Mouse (Mus musculus) midbrain, embryonic 13.5 days (tissue): ENCODE data around the gene Mta3. TPM values are rescaled to one million over a fixed set of nuclear protein-coding genes. Genes with fewer than 3 reads are reported as not detected.
"Not testable (repeated sequence)": the region's sequence is repeated elsewhere in the genome, so short reads cannot be mapped to it uniquely, and the experiment has no call there.

ENCODE experiments used
- ATAC-seq: fragments of 200-750 bp; cut with Nextera tagmentation; 2 replicates; pipeline ENCODE4 v1.8.0; 2017; ENCODE audit warnings: mild to moderate bottlenecking, moderate TSS enrichment, moderate library complexity
- H3K27ac ChIP-seq: fragments of 300-500 bp; sonication (generic); 2 replicates; pipeline ENCODE4 v1.5.1; 2015; ENCODE audit warnings: inconsistent platforms, mild to moderate bottlenecking, moderate library complexity
- H3K27me3 ChIP-seq: fragments of 300-500 bp; sonication (generic); 2 replicates; pipeline ENCODE4 v1.6.1; 2015; ENCODE audit warnings: mild to moderate bottlenecking, inconsistent platforms
- H3K36me3 ChIP-seq: fragments of 300-500 bp; sonication (generic); 2 replicates; pipeline ENCODE4 v1.6.1; 2015; ENCODE audit warnings: mild to moderate bottlenecking, inconsistent platforms
- H3K4me1 ChIP-seq: fragments of 300-500 bp; sonication (generic); replicated peaks from 2 replicates; pipeline ENCODE4 v1.6.1; 2015; ENCODE audit warnings: inconsistent platforms
- H3K4me2 ChIP-seq: fragments of 300-500 bp; sonication (generic); replicated peaks from 2 replicates; pipeline ENCODE4 v1.6.1; 2015; ENCODE audit warnings: moderate library complexity, mild to moderate bottlenecking, inconsistent platforms
- H3K4me3 ChIP-seq: fragments of 300-500 bp; sonication (generic); replicated peaks from 2 replicates; pipeline ENCODE4 v1.5.1; 2015; ENCODE audit warnings: mild to moderate bottlenecking, inconsistent platforms
- H3K9ac ChIP-seq: fragments of 300-500 bp; sonication (generic); replicated peaks from 2 replicates; pipeline ENCODE4 v1.6.1; 2015; ENCODE audit warnings: mild to moderate bottlenecking, inconsistent platforms
- H3K9me3 ChIP-seq: fragments of 300-500 bp; sonication (generic); 2 replicates; pipeline ENCODE4 v1.6.1; 2016; ENCODE audit warnings: mild to moderate bottlenecking, inconsistent platforms
- WGBS: fragments of 180-500 bp; shearing (Covaris S2); methylation state at CpG from one replicate; pipeline ENCODE4 v1.1.7; 2015; 5-methylcytosine and 5-hydroxymethylcytosine counted together
- polyA plus RNA-seq: library from polyadenylated mRNA; unstranded; fragments of >200 nt; fragmentation: Nextera tagmentation; extraction: Ambion mirVana; gene quantifications from 2 replicates; pipeline ENCODE4 v1.2.1, GENCODE M21; 2015

Gene Mta3
- polyA plus RNA-seq, 1 experiment from 2014 or later = 26.6 TPM

DNA sequence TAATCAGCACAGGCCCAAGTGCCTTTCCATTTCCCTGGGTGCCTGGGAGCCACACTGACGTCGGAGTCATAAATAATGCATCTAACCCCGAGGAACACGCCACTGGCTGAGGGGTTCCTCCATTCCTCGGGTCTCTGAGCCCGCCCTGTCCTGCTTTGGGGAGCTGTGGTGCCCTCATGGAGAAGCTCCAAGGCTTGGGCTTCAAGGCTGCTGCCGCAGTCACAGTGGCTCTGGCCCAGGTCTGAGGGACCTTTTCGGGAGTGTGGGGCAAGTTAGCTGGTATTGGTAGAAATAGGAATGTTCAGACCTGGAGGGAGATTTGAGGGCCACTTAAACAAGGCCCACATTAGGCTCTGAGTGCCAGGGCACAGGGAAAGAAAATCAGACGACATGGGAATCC is 12.0 kb upstream of the Mta3 start:
- no peaks in the 10 kb centered on the region for H3K4me1 ChIP-seq
- no peak overlapping the region for H3K4me2 ChIP-seq
- H3K4me3 ChIP-seq = no peak overlapping the region
- no peak for ATAC-seq
- no peaks in the 10 kb centered on the region for H3K36me3 ChIP-seq
- 78% methylated on average over 9 of the region's 9 CpGs for WGBS
- no peak overlapping the region for H3K27ac ChIP-seq
- no peaks in the 10 kb centered on the region for H3K9me3 ChIP-seq
- no peaks in the 10 kb centered on the region for H3K27me3 ChIP-seq
- no peak overlapping the region for H3K9ac ChIP-seq

DNA sequence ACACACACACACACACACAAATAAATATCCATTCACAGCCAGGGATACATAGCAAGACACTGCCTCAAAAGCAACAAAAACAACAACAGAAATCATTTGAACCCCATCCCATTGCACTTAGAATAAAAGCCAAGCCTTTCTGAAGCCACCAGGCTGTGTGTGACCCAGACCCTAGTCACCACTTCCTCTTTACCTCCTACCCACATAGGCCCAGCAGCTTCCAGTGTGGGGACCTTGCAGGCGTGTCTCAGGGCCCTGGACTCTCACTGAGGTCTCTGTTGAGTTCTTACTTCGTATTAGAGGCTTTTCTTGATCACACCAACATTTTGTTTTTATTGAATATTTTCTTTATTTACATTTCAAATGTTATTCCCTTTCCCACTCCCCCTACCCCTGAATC is 10.2 kb upstream of the Mta3 start:
- no peak for ATAC-seq
- no peaks in the 10 kb centered on the region for H3K4me1 ChIP-seq
- H3K27ac ChIP-seq = no peak overlapping the region
- 72% methylated on average over 2 of the region's 2 CpGs for WGBS
- no peak overlapping the region for H3K9ac ChIP-seq
- no peaks in the 10 kb centered on the region for H3K36me3 ChIP-seq
- H3K9me3 ChIP-seq = no peaks in the 10 kb centered on the region
- H3K27me3 ChIP-seq = no peaks in the 10 kb centered on the region
- no peak overlapping the region for H3K4me3 ChIP-seq
- no peak overlapping the region for H3K4me2 ChIP-seq

DNA sequence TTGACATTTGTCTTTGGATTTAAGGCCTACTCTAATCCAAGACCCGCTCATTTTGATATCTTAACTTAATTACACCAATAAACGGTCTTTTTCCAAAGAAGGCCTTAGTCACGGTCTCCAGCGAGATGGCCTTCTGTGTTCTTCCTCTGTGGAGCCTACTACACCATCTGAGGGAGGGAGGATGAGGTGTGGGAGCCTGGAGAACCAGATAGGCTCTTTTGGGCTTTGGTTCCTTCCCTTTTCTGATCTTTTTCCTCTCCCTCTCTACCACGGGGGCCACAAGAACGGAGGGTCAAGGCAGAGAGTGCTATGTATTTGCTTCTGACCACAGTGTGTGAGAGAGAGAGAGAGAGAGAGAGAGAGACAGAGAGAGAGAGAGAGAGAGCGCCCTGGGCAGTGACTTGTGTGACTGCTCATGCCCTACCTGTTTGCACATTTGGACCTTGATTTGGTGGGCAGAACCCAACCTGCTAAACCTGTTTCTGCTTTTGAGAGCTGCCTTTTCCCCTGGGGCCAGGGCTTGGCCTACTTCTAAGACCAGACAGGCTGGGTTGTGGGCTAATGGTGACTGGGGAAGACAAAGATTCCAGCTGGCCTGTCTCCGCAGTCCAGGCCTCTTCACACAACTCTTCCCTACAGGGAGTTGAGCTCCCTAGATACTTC is 6.8 kb upstream of the Mta3 start:
- no peak overlapping the region for H3K27ac ChIP-seq
- no peak overlapping the region for H3K9ac ChIP-seq
- 89% methylated on average over 8 of the region's 8 CpGs for WGBS
- no peak overlapping the region for H3K4me3 ChIP-seq
- H3K4me1 ChIP-seq = no peaks in the 10 kb centered on the region
- H3K4me2 ChIP-seq = no peak overlapping the region
- no peaks in the 10 kb centered on the region for H3K9me3 ChIP-seq
- no peak for ATAC-seq
- H3K27me3 ChIP-seq = no peaks in the 10 kb centered on the region
- H3K36me3 ChIP-seq = no peaks in the 10 kb centered on the region

DNA sequence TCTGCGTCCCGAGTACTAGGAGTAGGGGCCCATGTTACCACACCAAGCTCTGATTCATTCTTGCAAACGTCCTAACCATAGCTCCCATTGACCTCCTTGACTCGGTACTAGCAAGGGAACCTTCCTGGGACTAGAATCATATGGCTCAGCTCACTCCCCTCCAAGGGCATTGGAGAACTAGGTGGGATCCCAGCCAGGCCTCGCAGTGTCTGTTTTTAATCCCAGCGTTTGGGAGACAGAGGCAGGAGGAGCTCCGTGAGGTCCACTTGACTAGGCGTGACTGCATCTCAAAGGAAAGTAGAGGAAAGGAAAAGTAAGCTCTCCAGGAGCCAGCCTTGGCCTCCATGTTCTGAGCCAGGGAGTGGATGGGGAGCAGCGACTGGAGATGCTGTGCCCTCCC is 5.8 kb upstream of the Mta3 start:
- 80% methylated on average over 9 of the region's 9 CpGs for whole genome bisulfite sequencing
- H3K9ac ChIP-seq = no peak overlapping the region
- H3K4me1 ChIP-seq = peaks cover 3% of the 10 kb centered on the region
- H3K36me3 ChIP-seq = no peaks in the 10 kb centered on the region
- no peak overlapping the region for H3K4me3 ChIP-seq
- no peak for ATAC-seq
- H3K4me2 ChIP-seq = no peak overlapping the region
- H3K27me3 ChIP-seq = no peaks in the 10 kb centered on the region
- no peak overlapping the region for H3K27ac ChIP-seq
- no peaks in the 10 kb centered on the region for H3K9me3 ChIP-seq

DNA sequence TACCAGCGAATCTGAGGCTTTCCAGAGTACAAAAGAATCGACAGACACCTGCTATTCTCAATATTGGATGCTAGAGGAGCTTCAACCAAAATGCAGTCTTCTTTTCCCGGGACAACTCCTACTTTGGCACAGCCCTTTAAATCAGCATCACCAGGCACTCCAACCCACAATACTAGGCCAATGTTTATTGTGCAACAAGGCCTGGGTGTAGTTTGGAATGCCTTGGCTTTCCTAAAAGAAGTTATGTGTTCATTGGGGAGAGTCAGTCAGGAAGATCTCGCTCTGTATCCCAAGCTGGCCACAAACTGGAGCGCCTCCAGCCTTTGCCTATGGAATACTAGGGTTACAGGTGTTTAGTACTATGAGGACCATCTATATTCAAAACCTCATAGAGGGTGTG is 1.5 kb upstream of the Mta3 start:
- Histone ChIP-seq H3K36me3 (no peaks in the 10 kb centered on the region), H3K4me3 (no peak overlapping the region), H3K27ac (no peak overlapping the region), H3K27me3 (no peaks in the 10 kb centered on the region), H3K4me2 (no peak overlapping the region), H3K9ac (no peak overlapping the region), H3K9me3 (no peaks in the 10 kb centered on the region), H3K4me1 (peaks cover 24% of the 10 kb centered on the region)
- no peak for ATAC-seq
- 88% methylated on average over 5 of the region's 5 CpGs for WGBS

DNA sequence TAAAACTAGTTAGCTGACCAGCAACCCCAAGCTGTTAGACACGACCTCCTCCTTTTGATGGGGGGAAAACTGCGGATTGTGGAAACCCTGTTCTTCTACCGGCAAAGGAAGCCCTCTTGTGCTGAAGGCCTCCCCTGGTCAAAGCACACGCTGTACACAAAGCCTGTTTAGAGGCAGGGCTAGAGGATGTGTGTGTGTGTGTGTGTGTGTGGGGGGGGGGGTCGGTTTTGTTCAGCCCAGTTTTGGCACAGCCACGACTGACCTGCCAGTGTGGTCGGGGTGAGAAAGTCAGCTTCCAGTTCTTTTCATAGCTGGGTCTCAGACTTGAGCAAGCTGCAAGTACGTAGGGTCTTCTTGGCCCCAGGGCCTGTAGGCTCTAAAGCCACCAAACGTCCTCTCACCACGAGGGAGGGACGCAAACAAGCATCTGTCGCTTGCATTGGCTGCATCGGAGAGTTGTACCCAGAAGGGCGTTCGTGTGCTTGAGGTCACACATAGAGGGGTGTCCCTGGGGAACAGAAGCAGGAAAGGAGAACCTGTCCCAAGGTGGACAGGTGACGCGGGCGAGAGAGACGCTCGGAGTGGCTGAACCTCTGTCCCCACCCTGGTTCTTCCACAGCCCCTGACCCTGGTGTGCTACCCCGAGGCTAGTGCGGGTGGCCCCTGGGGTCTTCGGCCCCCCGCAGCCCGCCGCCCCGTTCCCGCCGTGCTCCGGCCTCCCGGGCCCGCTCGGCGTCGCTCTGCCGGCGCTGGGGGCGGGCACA is 429 bp upstream of the Mta3 start:
- H3K4me3 ChIP-seq = peak overlapping the region; percentile 75
- H3K27me3 ChIP-seq = no peaks in the 10 kb centered on the region
- peaks cover 24% of the 10 kb centered on the region for H3K4me1 ChIP-seq
- H3K9me3 ChIP-seq = no peaks in the 10 kb centered on the region
- ATAC-seq = peak; percentile 82
- WGBS = 2% methylated on average over 38 of the region's 38 CpGs
- H3K27ac ChIP-seq = peak overlapping the region; percentile 88
- peak overlapping the region; percentile 90 for H3K9ac ChIP-seq
- peak overlapping the region; percentile 91 for H3K4me2 ChIP-seq
- H3K36me3 ChIP-seq = no peaks in the 10 kb centered on the region

DNA sequence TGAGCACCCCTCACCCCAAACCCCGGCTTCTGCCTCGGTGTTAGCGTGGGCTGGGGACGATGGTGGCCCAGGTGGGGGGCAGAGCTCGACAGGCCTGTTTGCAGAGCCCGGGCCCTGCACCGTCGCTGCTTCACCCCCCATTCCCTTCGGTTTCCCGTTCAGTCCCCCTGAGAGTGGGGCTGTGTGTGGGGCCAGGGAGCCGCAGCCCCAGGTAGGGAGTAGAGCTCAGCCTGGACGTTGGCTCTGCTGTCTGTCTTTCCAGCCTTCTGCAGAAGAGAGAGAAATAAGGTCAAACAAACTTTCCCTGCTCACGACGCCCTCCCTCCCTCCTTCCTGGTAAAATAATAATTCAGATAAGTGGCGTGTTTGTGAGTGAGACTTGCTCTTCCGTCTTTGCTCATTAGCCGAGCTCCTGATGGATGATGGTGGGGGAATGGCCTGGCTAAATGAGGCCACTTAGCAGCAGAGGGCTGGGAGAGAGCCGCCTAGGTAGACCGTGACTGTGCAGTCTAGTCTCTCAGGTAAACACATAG is 697 bp downstream of the Mta3 start:
- ATAC-seq = peak; percentile 85
- peak overlapping the region; percentile 88 for H3K27ac ChIP-seq
- H3K36me3 ChIP-seq = no peaks in the 10 kb centered on the region
- peaks cover 24% of the 10 kb centered on the region for H3K4me1 ChIP-seq
- peak overlapping the region; percentile 90 for H3K9ac ChIP-seq
- H3K4me2 ChIP-seq = peak overlapping the region; percentile 91
- peak overlapping the region; percentile 75 for H3K4me3 ChIP-seq
- 3% methylated on average over 19 of the region's 19 CpGs for WGBS
- no peaks in the 10 kb centered on the region for H3K9me3 ChIP-seq
- no peaks in the 10 kb centered on the region for H3K27me3 ChIP-seq

DNA sequence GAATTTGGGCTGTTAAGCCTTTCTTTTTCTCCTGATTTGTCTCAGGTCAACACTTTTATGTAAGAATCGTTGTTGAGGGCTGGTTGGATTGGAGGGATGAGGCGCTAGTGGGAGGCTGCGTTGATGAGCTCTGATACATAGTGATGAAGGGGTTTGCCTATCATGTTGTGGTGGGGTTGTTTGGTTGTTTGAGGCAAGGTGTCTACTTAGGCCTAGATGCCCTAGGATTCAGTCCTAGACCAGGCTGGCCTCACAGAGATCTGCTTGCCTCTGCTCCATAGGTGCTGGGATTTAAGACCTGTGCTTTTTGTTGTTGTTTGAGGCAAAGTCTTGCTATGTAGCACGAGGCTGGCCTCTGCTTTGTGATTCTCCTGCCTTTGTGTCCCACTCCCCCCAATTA is 1.4 kb downstream of the Mta3 start:
- Histone ChIP-seq H3K27ac (no peak overlapping the region), H3K36me3 (0 out of 2 replicates have a peak, but pooled peaks cover under 1% of the 10 kb centered on the region), H3K9me3 (no peaks in the 10 kb centered on the region), H3K9ac (no peak overlapping the region), H3K4me3 (0 out of 2 replicates have a peak overlapping the region, but pooled peaks have one; percentile 75), H3K4me2 (peak overlapping the region; percentile 91), H3K4me1 (peaks cover 24% of the 10 kb centered on the region), H3K27me3 (no peaks in the 10 kb centered on the region)
- 85% methylated on average over 4 of the region's 4 CpGs for WGBS
- no peak for ATAC-seq

DNA sequence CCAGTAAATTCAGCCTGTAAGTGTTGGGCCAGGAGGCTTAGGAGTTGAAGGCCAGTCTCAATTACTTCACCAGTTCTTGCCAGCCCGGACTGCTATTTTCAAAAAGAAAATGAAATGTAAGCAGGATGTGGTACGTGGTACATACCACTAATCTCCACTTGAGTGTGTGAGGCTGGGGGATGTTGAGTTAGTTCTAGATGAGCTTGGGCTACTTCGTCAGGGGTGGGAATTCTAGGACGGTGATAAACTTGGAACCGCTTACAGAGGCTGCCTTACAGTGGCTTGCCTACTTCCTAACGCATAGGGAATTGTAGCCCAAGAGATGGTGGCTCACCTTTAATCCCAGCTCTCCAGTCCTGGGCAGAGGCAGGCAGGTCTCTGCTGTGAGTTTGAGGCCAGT is 1.9 kb downstream of the Mta3 start:
- Histone ChIP-seq H3K27ac (no peak overlapping the region), H3K4me2 (no peak overlapping the region), H3K9ac (no peak overlapping the region), H3K4me1 (peaks cover 24% of the 10 kb centered on the region), H3K9me3 (no peaks in the 10 kb centered on the region), H3K27me3 (no peaks in the 10 kb centered on the region), H3K4me3 (no peak overlapping the region), H3K36me3 (peaks cover 3% of the 10 kb centered on the region; the same call in 1 of the 2 replicates)
- WGBS = 95% methylated on average over 6 of the region's 6 CpGs
- no peak for ATAC-seq

DNA sequence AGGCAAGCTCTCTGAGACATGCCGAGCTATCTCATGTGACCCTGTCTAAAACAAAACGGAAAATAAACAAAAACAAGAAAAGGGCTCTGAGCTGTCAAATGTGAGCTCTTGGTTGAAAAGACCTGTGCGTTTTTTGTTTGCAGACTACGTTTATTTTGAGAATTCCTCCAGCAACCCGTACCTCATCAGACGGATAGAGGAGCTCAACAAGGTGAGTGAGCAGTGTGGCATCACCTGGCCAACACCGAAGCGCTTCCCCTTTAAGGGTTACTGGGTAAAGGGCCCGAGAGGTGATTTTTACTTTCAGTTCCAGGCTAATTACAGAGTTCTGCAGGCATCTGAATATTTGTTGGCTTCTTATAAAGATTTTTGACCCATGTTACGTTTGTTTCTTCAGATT is 2.3 kb downstream of the Mta3 start:
- no peak for ATAC-seq
- no peak overlapping the region for H3K4me3 ChIP-seq
- no peaks in the 10 kb centered on the region for H3K9me3 ChIP-seq
- H3K27me3 ChIP-seq = no peaks in the 10 kb centered on the region
- no peak overlapping the region for H3K9ac ChIP-seq
- peaks cover 24% of the 10 kb centered on the region for H3K4me1 ChIP-seq
- peaks cover 3% of the 10 kb centered on the region; the same call in 1 of the 2 replicates for H3K36me3 ChIP-seq
- H3K4me2 ChIP-seq = no peak overlapping the region
- whole genome bisulfite sequencing = 91% methylated on average over 10 of the region's 10 CpGs
- H3K27ac ChIP-seq = no peak overlapping the region

DNA sequence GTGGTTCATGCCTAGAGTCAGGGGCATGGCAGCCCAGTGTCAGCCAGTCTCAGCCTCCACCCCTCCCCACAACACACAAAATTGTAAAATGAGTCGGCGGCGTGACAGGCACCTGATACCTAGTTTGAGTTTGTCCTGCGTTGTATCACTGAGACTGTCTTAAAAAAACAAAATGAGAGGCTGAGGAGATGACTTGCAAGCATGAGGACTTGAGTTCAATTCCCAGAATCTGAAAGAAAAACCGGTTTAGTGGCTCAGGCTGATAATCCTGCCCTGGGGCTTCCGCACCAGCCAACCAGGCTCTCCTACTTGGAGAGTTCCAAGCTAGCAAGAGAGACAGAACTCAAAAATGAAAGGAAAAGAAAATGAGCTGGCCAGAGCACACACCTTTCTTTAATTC is 2.9 kb downstream of the Mta3 start:
- Histone ChIP-seq H3K4me1 (peaks cover 24% of the 10 kb centered on the region), H3K4me3 (no peak overlapping the region), H3K4me2 (no peak overlapping the region), H3K9me3 (no peaks in the 10 kb centered on the region), H3K9ac (no peak overlapping the region), H3K27ac (no peak overlapping the region), H3K36me3 (peaks cover 5% of the 10 kb centered on the region; the same call in 1 of the 2 replicates), H3K27me3 (no peaks in the 10 kb centered on the region)
- no peak for ATAC-seq
- 92% methylated on average over 6 of the region's 6 CpGs for WGBS

DNA sequence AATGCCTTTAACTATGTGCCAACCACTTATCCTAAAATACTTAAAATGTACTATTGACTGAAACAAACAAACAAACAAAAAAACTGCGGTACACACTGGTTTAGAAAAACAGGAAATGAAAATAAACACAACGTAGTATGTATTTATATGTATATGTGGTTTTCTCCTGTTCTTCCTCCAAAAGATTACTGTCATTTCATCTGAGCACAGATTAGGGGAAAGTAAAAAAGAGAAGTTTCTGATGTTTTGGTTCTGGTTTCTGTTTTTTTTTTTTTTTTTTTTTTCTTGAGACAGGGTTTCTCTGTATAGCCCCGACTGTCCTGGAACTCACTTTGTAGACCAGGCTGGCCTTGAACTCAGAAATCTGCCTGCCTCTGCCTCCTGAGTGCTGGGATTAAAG is 3.6 kb downstream of the Mta3 start:
- H3K9me3 ChIP-seq, H3K4me2 ChIP-seq, H3K4me3 ChIP-seq, H3K27me3 ChIP-seq, H3K36me3 ChIP-seq, H3K27ac ChIP-seq, H3K9ac ChIP-seq, ATAC-seq: not testable (repeated sequence)
- WGBS = 99% methylated on average over 3 of the region's 3 CpGs
- peaks cover 23% of the 10 kb centered on the region for H3K4me1 ChIP-seq
